Mouse (Mus musculus): Measurements from ENCODE around the gene Tmeff1. TPM values are rescaled to one million over a fixed set of nuclear protein-coding genes. Genes with fewer than 3 reads are reported as not detected.

The Tmeff1 gene
- polyA plus RNA-seq, 1 experiment from 2014 or later = 35.8 TPM

DNA sequence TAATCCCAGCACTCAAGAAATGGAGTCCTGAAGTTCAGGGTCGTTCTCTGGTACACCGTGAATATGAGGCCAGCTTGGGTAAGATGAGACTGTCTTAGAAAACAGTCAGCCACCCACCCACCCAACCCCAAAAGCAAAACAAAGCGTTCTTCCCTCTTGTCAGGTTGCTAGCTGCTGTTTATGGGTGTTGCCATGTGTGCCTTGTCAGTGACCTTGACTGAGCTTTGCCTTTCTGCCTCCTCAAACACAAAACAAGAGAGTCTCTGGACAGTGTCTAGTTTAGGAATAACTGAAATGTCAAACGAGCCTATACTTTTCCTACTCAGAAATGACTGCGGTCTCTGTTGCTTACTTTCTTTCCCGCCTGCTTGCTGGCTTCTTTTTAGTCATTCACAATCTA, 37.3 kb downstream of the Tmeff1 start:
- H3K4me3 ChIP-seq (ENCODE audit: low read depth, low read length) = no peak overlapping the region
- no peak overlapping the region for H3K4me2 ChIP-seq (replicated peaks; ENCODE audit: low read depth, low read length)
- no peaks in the 10 kb centered on the region for H3K4me1 ChIP-seq (ENCODE audit: control insufficient read depth, insufficient read depth, low read length)
- no peaks in the 10 kb centered on the region for H3K9me3 ChIP-seq (ENCODE audit: control insufficient read depth, low read depth, low read length)
- H3K36me3 ChIP-seq (ENCODE audit: control insufficient read depth, insufficient read depth, low read length) = 0 out of 2 replicates have a peak, but pooled peaks cover 11% of the 10 kb centered on the region
- 71% methylated on average over 6 of the region's 6 CpGs for WGBS
- H3K27me3 ChIP-seq (ENCODE audit: control insufficient read depth, insufficient read depth, low read length) = no peaks in the 10 kb centered on the region
- no peak overlapping the region for H3K9ac ChIP-seq (replicated peaks; ENCODE audit: low read depth, low read length)
- no peak for ATAC-seq (ENCODE audit: insufficient number of reproducible peaks, insufficient read depth, low FRiP score, low read depth)
- H3K27ac ChIP-seq (ENCODE audit: low read length) = no peak overlapping the region

DNA sequence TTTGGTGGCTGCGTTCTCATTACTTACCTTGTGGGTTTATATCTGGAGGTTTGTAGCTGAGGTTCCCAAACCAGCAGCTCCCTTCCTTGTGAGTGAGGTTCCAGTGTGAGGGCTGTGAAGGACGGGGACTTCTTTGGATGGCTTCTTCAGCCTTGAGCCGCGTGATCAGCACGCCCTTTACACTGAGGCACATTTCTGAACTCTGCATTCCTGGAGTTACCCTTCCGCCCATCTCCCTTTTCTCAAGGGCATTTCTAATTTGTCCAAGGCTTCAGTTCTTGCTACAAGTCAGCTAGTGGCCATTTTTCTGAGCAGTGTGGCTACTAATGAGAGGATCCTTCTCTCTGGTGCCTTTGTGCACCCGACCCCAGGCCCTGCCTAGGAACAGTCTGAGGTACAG, 38.0 kb downstream of the Tmeff1 start:
- no peaks in the 10 kb centered on the region for H3K9me3 ChIP-seq (ENCODE audit: control insufficient read depth, low read depth, low read length)
- H3K27me3 ChIP-seq (ENCODE audit: control insufficient read depth, insufficient read depth, low read length) = no peaks in the 10 kb centered on the region
- ATAC-seq (ENCODE audit: insufficient number of reproducible peaks, insufficient read depth, low FRiP score, low read depth) = no peak
- no peak overlapping the region for H3K4me3 ChIP-seq (ENCODE audit: low read depth, low read length)
- H3K27ac ChIP-seq (ENCODE audit: low read length) = no peak overlapping the region
- no peak overlapping the region for H3K9ac ChIP-seq (replicated peaks; ENCODE audit: low read depth, low read length)
- H3K4me1 ChIP-seq (ENCODE audit: control insufficient read depth, insufficient read depth, low read length) = no peaks in the 10 kb centered on the region
- H3K4me2 ChIP-seq (replicated peaks; ENCODE audit: low read depth, low read length) = no peak overlapping the region
- 92% methylated on average over 7 of the region's 7 CpGs for WGBS
- 0 out of 2 replicates have a peak, but pooled peaks cover 11% of the 10 kb centered on the region for H3K36me3 ChIP-seq (ENCODE audit: control insufficient read depth, insufficient read depth, low read length)

DNA sequence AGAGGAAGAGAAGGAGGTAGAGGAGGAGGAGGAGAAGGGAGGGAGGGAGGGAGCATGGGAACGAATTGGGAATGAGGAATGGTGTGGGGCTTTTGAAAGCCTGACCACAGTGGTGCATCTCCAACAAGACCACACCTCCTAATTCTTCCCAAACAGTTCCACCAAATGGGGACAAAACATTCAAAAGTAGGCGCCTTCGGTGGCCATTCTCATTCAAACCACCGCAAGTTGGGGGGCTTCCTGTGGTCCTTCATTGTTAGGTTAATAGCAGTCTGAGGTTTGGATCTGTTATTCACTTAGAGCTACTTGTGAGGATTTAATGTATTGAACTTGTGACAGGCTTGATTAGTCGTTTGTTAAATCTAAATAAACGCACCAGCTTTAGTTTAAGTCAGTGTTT, 40.0 kb downstream of the Tmeff1 start:
- 59% methylated on average over 6 of the region's 6 CpGs for WGBS
- Histone ChIP-seq H3K9me3 (ENCODE audit: control insufficient read depth, low read depth, low read length) (no peaks in the 10 kb centered on the region), H3K27me3 (ENCODE audit: control insufficient read depth, insufficient read depth, low read length) (no peaks in the 10 kb centered on the region), H3K4me2 (replicated peaks; ENCODE audit: low read depth, low read length) (no peak overlapping the region), H3K27ac (ENCODE audit: low read length) (no peak overlapping the region), H3K36me3 (ENCODE audit: control insufficient read depth, insufficient read depth, low read length) (peaks cover 24% of the 10 kb centered on the region; the same call in 1 of the 2 replicates), H3K4me1 (ENCODE audit: control insufficient read depth, insufficient read depth, low read length) (no peaks in the 10 kb centered on the region), H3K4me3 (ENCODE audit: low read depth, low read length) (no peak overlapping the region), H3K9ac (replicated peaks; ENCODE audit: low read depth, low read length) (no peak overlapping the region)
- no peak for ATAC-seq (ENCODE audit: insufficient number of reproducible peaks, insufficient read depth, low FRiP score, low read depth)

DNA sequence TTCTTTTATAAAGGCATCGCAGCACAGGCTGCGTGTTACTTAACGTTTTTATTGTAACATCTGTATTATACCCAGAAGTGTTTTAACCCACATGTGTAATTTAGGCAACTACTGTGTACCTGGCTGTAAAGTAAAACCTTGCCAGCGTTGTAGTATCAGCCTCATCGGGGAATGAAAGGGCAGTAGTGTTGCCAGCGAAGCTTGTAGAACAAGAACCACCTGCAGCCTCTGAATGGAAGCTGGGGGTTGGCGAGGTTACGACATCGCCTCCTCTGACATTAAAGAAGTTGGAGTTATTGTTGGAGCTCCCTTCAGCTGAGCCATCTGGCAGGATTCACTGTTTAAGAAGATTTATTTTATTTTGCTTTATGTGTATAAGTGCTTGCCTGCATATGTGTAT, 40.9 kb downstream of the Tmeff1 start:
- WGBS = 70% methylated on average over 9 of the region's 9 CpGs
- no peak for ATAC-seq (ENCODE audit: insufficient number of reproducible peaks, insufficient read depth, low FRiP score, low read depth)
- H3K27me3 ChIP-seq (ENCODE audit: control insufficient read depth, insufficient read depth, low read length) = no peaks in the 10 kb centered on the region

DNA sequence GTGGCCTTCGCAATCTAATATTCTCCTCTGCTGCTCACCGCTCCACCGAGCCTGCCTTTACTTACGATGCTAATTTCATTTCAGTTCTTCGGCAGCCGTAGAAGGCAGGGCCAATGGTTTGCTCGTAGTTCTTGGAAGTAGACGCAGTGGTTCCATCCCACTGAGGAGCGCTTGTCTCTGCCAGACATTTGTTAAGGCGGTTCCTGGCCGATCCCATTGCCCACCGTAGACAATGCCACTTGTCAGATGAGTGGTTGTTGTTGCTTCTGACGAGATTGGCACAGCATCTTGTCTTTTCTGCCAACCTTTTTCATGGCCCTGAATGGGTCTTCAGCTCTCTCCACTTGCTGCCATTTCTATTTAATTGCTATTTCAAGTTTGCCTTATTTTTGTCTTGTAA, 44.5 kb downstream of the Tmeff1 start:
- no peak for ATAC-seq (ENCODE audit: insufficient number of reproducible peaks, insufficient read depth, low FRiP score, low read depth)
- Histone ChIP-seq H3K9me3 (ENCODE audit: control insufficient read depth, low read depth, low read length) (no peaks in the 10 kb centered on the region), H3K36me3 (ENCODE audit: control insufficient read depth, insufficient read depth, low read length) (peaks cover 17% of the 10 kb centered on the region), H3K4me3 (ENCODE audit: low read depth, low read length) (no peak overlapping the region), H3K27ac (ENCODE audit: low read length) (no peak overlapping the region), H3K4me1 (ENCODE audit: control insufficient read depth, insufficient read depth, low read length) (no peaks in the 10 kb centered on the region), H3K27me3 (ENCODE audit: control insufficient read depth, insufficient read depth, low read length) (no peaks in the 10 kb centered on the region), H3K4me2 (replicated peaks; ENCODE audit: low read depth, low read length) (no peak overlapping the region), H3K9ac (replicated peaks; ENCODE audit: low read depth, low read length) (no peak overlapping the region)
- WGBS = 94% methylated on average over 13 of the region's 13 CpGs

More for the DNA sequence above, 40.9 kb downstream of the Tmeff1 start:
- no peak overlapping the region for H3K4me2 ChIP-seq (replicated peaks; ENCODE audit: low read depth, low read length)
- H3K4me1 ChIP-seq (ENCODE audit: control insufficient read depth, insufficient read depth, low read length) = no peaks in the 10 kb centered on the region
- no peak overlapping the region for H3K9ac ChIP-seq (replicated peaks; ENCODE audit: low read depth, low read length)
- H3K9me3 ChIP-seq (ENCODE audit: control insufficient read depth, low read depth, low read length) = no peaks in the 10 kb centered on the region
- peaks cover 24% of the 10 kb centered on the region; the same call in 1 of the 2 replicates for H3K36me3 ChIP-seq (ENCODE audit: control insufficient read depth, insufficient read depth, low read length)
- H3K4me3 ChIP-seq (ENCODE audit: low read depth, low read length) = no peak overlapping the region
- no peak overlapping the region for H3K27ac ChIP-seq (ENCODE audit: low read length)

DNA sequence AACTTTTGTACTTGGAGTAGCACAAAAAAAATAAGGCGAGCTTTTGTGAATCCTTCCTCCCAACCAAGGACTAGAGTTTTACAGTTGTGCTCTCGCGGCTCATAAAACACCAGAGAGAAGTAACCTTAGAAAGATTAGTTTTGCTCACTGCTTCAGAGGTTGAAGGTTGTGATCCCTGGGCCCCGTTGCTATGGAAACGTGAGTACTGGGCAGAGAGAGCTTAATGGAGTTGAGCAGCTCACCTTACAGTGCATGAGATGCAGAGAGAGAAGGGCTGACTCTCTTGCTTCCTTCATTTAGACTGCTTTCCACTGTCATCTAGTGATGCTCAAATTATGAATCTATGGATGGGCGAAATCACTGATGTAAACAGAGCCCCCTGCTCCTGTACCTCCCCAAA, 48.6 kb downstream of the Tmeff1 start:
- Histone ChIP-seq H3K9ac (replicated peaks; ENCODE audit: low read depth, low read length) (no peak overlapping the region), H3K4me2 (replicated peaks; ENCODE audit: low read depth, low read length) (no peak overlapping the region), H3K4me1 (ENCODE audit: control insufficient read depth, insufficient read depth, low read length) (no peaks in the 10 kb centered on the region), H3K36me3 (ENCODE audit: control insufficient read depth, insufficient read depth, low read length) (peaks cover 17% of the 10 kb centered on the region), H3K27ac (ENCODE audit: low read length) (no peak overlapping the region), H3K27me3 (ENCODE audit: control insufficient read depth, insufficient read depth, low read length) (no peaks in the 10 kb centered on the region), H3K9me3 (ENCODE audit: control insufficient read depth, low read depth, low read length) (no peaks in the 10 kb centered on the region), H3K4me3 (ENCODE audit: low read depth, low read length) (no peak overlapping the region)
- 49% methylated on average over 6 of the region's 6 CpGs for WGBS
- no peak for ATAC-seq (ENCODE audit: insufficient number of reproducible peaks, insufficient read depth, low FRiP score, low read depth)

DNA sequence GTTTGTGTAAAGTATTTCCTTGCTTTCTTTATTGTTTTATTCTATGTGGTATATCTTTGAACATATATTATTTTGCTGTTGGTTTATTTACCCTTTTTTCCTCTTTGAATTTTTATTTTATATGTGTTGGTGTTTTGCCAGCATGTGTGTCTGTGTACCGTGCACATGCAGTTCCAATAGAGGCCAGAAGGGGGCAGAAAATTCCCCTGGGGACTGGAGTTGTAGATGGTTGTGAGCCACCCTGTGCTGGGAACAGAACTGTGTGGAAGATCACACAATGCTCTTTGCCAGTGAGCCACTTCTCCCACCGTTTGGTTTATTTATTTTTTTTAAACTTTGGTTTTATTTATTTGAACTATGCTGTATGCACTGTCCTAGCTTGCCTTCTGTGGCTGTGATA, 49.1 kb downstream of the Tmeff1 start:
- Histone ChIP-seq H3K4me1 (ENCODE audit: control insufficient read depth, insufficient read depth, low read length) (no peaks in the 10 kb centered on the region), H3K9me3 (ENCODE audit: control insufficient read depth, low read depth, low read length) (no peaks in the 10 kb centered on the region), H3K9ac (replicated peaks; ENCODE audit: low read depth, low read length) (no peak overlapping the region), H3K27ac (ENCODE audit: low read length) (no peak overlapping the region), H3K36me3 (ENCODE audit: control insufficient read depth, insufficient read depth, low read length) (peaks cover 12% of the 10 kb centered on the region), H3K27me3 (ENCODE audit: control insufficient read depth, insufficient read depth, low read length) (no peaks in the 10 kb centered on the region), H3K4me2 (replicated peaks; ENCODE audit: low read depth, low read length) (no peak overlapping the region), H3K4me3 (ENCODE audit: low read depth, low read length) (no peak overlapping the region)
- WGBS = 72% methylated on average over 2 of the region's 2 CpGs
- no peak for ATAC-seq (ENCODE audit: insufficient number of reproducible peaks, insufficient read depth, low FRiP score, low read depth)

DNA sequence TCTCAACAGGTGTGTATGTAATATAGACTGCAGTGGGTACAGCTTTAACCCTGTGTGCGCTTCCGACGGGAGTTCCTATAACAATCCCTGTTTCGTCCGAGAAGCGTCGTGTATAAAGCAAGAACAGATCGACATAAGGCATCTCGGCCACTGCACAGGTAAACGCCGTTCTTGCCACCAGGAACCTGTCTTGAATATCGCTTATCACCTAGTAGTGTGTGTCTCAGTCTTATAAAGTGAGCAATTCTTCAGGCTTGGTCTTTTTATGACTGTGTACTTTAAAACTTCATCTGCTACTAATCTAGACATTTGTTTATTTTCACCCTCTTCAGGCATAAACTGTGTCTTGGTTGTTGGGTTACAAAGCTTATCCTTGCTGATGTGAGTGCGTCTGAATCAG, 51.9 kb downstream of the Tmeff1 start:
- no peak overlapping the region for H3K9ac ChIP-seq (replicated peaks; ENCODE audit: low read depth, low read length)
- no peak overlapping the region for H3K4me3 ChIP-seq (ENCODE audit: low read depth, low read length)
- no peak overlapping the region for H3K27ac ChIP-seq (ENCODE audit: low read length)
- no peak overlapping the region for H3K4me2 ChIP-seq (replicated peaks; ENCODE audit: low read depth, low read length)
- H3K36me3 ChIP-seq (ENCODE audit: control insufficient read depth, insufficient read depth, low read length) = peaks cover 19% of the 10 kb centered on the region
- no peak for ATAC-seq (ENCODE audit: insufficient number of reproducible peaks, insufficient read depth, low FRiP score, low read depth)
- H3K27me3 ChIP-seq (ENCODE audit: control insufficient read depth, insufficient read depth, low read length) = no peaks in the 10 kb centered on the region
- WGBS = 77% methylated on average over 13 of the region's 13 CpGs
- H3K4me1 ChIP-seq (ENCODE audit: control insufficient read depth, insufficient read depth, low read length) = no peaks in the 10 kb centered on the region
- H3K9me3 ChIP-seq (ENCODE audit: control insufficient read depth, low read depth, low read length) = no peaks in the 10 kb centered on the region

DNA sequence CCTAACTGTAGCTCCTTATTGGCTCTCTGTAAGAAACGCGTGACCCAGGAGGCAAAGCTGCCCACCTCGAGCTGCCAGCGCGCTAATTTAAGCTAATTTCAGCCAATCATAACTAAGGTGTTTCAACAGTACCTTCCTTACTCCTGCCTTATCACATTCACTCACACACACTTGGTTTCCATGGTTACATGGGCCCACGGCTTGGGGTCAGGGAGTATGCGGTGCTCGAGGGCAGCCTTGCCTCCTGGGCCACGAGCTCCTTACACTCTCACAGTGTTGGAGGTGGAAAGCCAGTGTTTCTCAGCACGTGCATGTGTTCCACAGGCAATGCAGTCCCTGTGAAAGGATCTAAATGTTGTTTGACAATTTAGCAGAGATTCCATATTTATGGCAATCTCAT, 53.2 kb downstream of the Tmeff1 start:
- Histone ChIP-seq H3K36me3 (ENCODE audit: control insufficient read depth, insufficient read depth, low read length) (peaks cover 19% of the 10 kb centered on the region), H3K4me2 (replicated peaks; ENCODE audit: low read depth, low read length) (no peak overlapping the region), H3K4me1 (ENCODE audit: control insufficient read depth, insufficient read depth, low read length) (no peaks in the 10 kb centered on the region), H3K27me3 (ENCODE audit: control insufficient read depth, insufficient read depth, low read length) (no peaks in the 10 kb centered on the region), H3K9ac (replicated peaks; ENCODE audit: low read depth, low read length) (no peak overlapping the region), H3K4me3 (ENCODE audit: low read depth, low read length) (no peak overlapping the region), H3K9me3 (ENCODE audit: control insufficient read depth, low read depth, low read length) (no peaks in the 10 kb centered on the region), H3K27ac (ENCODE audit: low read length) (no peak overlapping the region)
- 67% methylated on average over 10 of the region's 10 CpGs for WGBS
- ATAC-seq (ENCODE audit: insufficient number of reproducible peaks, insufficient read depth, low FRiP score, low read depth) = no peak; the same call in 1 of the 2 replicates
